Mouse (Mus musculus) embryonic facial prominence, embryonic 10.5 days (tissue): Measurements from ENCODE around the gene Capn1. TPM values are rescaled to one million over a fixed set of nuclear protein-coding genes. Genes with fewer than 3 reads are reported as not detected.
A peak's percentile ranks its signal among the peaks of the same experiment; 100 is the strongest.

ENCODE experiments used
- DNase-seq: peaks from one replicate; pipeline ENCODE4 v3.0.0-alpha.2; 2017; ENCODE audit warnings: low spot score
- H3K27ac ChIP-seq: fragments of 300-500 bp; sonication (generic); replicated peaks from 2 replicates; pipeline ENCODE4 v1.5.1; 2016; ENCODE audit warnings: mild to moderate bottlenecking
- H3K27me3 ChIP-seq: fragments of 300-500 bp; sonication (generic); replicated peaks from 2 replicates; pipeline ENCODE4 v1.6.1; 2016; ENCODE audit warnings: low read depth, mild to moderate bottlenecking; ENCODE audit not compliant: poor library complexity, severe bottlenecking
- H3K36me3 ChIP-seq: fragments of 300-500 bp; sonication (generic); replicated peaks from 2 replicates; pipeline ENCODE4 v1.6.1; 2016; ENCODE audit warnings: mild to moderate bottlenecking, moderate library complexity
- H3K4me1 ChIP-seq: fragments of 300-500 bp; sonication (generic); 2 replicates; pipeline ENCODE4 v1.6.1; 2016
- H3K4me3 ChIP-seq: fragments of 300-500 bp; sonication (generic); 2 replicates; pipeline ENCODE4 v1.5.1; 2016; ENCODE audit warnings: mild to moderate bottlenecking, moderate library complexity
- H3K9me3 ChIP-seq: fragments of 300-500 bp; sonication (generic); 2 replicates; pipeline ENCODE4 v1.6.1; 2016; ENCODE audit warnings: mild to moderate bottlenecking
- WGBS: fragments of 180-500 bp; shearing (Covaris S2); methylation state at CpG from one replicate; pipeline ENCODE4 v1.1.7; 2016; 5-methylcytosine and 5-hydroxymethylcytosine counted together
- polyA plus RNA-seq: library from polyadenylated mRNA; unstranded; fragments of >200 nt; fragmentation: Nextera tagmentation; extraction: Ambion mirVana; gene quantifications from 2 replicates; pipeline ENCODE4 v1.2.1, GENCODE M21; 2016

Capn1 gene
- 2.9 and 3.2 TPM in 2 replicates for polyA plus RNA-seq

- peaks cover 48% of the 10 kb centered on the region for H3K27me3 ChIP-seq
- peaks cover 24% of the 10 kb centered on the region for H3K4me1 ChIP-seq
- no peaks in the 10 kb centered on the region for H3K36me3 ChIP-seq
- peak within 1 kb of the TSS; percentile 80 for H3K27ac ChIP-seq
- 2% methylated on average over 40 of the region's 40 CpGs for WGBS
- peak within 1 kb of the TSS; percentile 68 for H3K4me3 ChIP-seq
- peak; percentile 82 for DNase-seq
- H3K9me3 ChIP-seq = no peaks in the 10 kb centered on the region
Observed at GRCm38 (mm10) chr19:6015511-6016315, at the start of gene Capn1. Gene Capn1 (minus strand): TSS chr19:6015897.

DNA sequence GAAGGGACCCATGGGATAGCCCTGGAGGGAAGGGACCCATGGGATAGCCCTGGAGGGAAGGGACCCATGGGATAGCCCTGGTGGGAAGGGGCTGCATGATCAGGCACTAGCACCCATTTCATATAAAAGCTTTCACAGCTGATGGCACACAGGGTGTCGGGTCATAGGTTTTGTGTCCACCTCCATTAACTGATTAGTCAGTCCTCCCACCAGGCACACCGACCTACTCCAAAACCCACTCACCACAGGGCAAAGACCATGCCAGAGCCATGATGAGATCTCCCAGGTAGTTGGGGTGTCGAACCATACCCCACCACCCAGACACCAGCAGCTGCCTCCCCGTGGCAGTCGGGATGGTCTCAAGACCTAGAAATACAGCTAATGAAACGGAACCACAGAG is 47.4 kb upstream of the Capn1 start:
- no peak overlapping the region for H3K27ac ChIP-seq
- DNase-seq = peak; percentile 7
- H3K36me3 ChIP-seq = peaks cover 38% of the 10 kb centered on the region
- H3K9me3 ChIP-seq = no peaks in the 10 kb centered on the region
- peaks cover 56% of the 10 kb centered on the region for H3K4me1 ChIP-seq
- H3K4me3 ChIP-seq = peak overlapping the region; percentile 94; the same call in 1 of the 2 replicates
- no peaks in the 10 kb centered on the region for H3K27me3 ChIP-seq
- 94% methylated on average over 6 of the region's 6 CpGs for WGBS

GRCm38 (mm10) chr19:6062418-6062817 is 46.7 kb upstream of the Capn1 start:
- H3K27me3 ChIP-seq = no peaks in the 10 kb centered on the region
- WGBS = 75% methylated on average over 5 of the region's 5 CpGs
- H3K36me3 ChIP-seq = peaks cover 38% of the 10 kb centered on the region
- no peaks in the 10 kb centered on the region for H3K9me3 ChIP-seq
- peak; percentile 8 for DNase-seq
- H3K4me3 ChIP-seq = peak overlapping the region; percentile 94
- H3K4me1 ChIP-seq = peaks cover 49% of the 10 kb centered on the region
- H3K27ac ChIP-seq = peak overlapping the region; percentile 94

GRCm38 (mm10) chr19:6061641-6062302 is 46.1 kb upstream of the Capn1 start:
- peaks cover 45% of the 10 kb centered on the region for H3K4me1 ChIP-seq
- H3K36me3 ChIP-seq = peaks cover 38% of the 10 kb centered on the region
- peak overlapping the region; percentile 94 for H3K27ac ChIP-seq
- peak overlapping the region; percentile 94 for H3K4me3 ChIP-seq
- 3% methylated on average over 44 of the region's 44 CpGs for WGBS
- no peaks in the 10 kb centered on the region for H3K27me3 ChIP-seq
- H3K9me3 ChIP-seq = no peaks in the 10 kb centered on the region
- DNase-seq = peak; percentile 56

DNA sequence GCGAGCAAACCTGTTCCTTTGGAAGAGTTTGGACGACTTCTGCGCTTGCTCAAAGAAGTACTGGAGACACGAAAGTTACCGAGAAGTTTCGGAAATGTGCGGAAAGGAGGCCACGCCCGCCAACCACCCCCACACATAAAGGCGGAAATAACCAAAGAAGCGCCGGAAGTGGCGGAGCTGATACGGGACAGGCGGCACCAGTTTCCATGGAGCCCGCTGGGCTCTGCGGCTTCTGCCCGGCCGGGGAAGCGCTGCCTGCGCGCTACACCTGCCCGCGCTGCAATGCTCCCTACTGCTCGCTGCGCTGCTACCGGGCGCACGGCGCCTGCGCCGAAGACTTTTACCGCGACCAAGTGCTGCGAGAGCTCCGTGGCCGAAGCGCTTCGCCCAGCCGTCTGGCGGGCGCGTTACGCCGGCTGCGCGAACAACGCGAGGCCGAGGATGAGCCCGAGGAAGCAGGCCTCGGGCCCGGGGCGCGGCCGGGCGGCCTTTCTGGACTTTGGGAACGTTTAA is 45.4 kb upstream of the Capn1 start, which contains the start of gene Znhit2:
Gene Znhit2 (plus strand): TSS at position 172 of the 513 bp plus-strand sequence.
- peak within 1 kb of the TSS; percentile 94 for H3K27ac ChIP-seq
- peak within 1 kb of the TSS; percentile 94 for H3K4me3 ChIP-seq
- no peaks in the 10 kb centered on the region for H3K9me3 ChIP-seq
- H3K27me3 ChIP-seq = no peaks in the 10 kb centered on the region
- H3K4me1 ChIP-seq = peaks cover 45% of the 10 kb centered on the region
- WGBS = under 1% methylated on average over 58 of the region's 58 CpGs
- peak; percentile 93 for DNase-seq
- peaks cover 41% of the 10 kb centered on the region for H3K36me3 ChIP-seq

GRCm38 (mm10) chr19:6058966-6059365 is 43.3 kb upstream of the Capn1 start:
- 86% methylated on average over 5 of the region's 5 CpGs for WGBS
- DNase-seq = no peak

GRCm38 (mm10) chr19:6058513-6058912 is 42.8 kb upstream of the Capn1 start:
- peaks cover 61% of the 10 kb centered on the region for H3K36me3 ChIP-seq
- DNase-seq = no peak
- WGBS = 36% methylated on average over 5 of the region's 5 CpGs
- H3K9me3 ChIP-seq = no peaks in the 10 kb centered on the region
- H3K4me1 ChIP-seq = peaks cover 45% of the 10 kb centered on the region
- H3K4me3 ChIP-seq = peak overlapping the region; percentile 70
- H3K27ac ChIP-seq = peak overlapping the region; percentile 90
- no peaks in the 10 kb centered on the region for H3K27me3 ChIP-seq

More at GRCm38 (mm10) chr19:6058966-6059365, 43.3 kb upstream of the Capn1 start:
- no peaks in the 10 kb centered on the region for H3K27me3 ChIP-seq
- H3K36me3 ChIP-seq = peaks cover 61% of the 10 kb centered on the region
- peaks cover 45% of the 10 kb centered on the region for H3K4me1 ChIP-seq
- H3K27ac ChIP-seq = no peak overlapping the region
- H3K9me3 ChIP-seq = no peaks in the 10 kb centered on the region
- H3K4me3 ChIP-seq = peak overlapping the region; percentile 70

- peak; percentile 99 for DNase-seq
- Histone ChIP-seq H3K27ac (peak within 1 kb of the TSS; percentile 90), H3K4me3 (peak within 1 kb of the TSS; percentile 70), H3K27me3 (no peaks in the 10 kb centered on the region), H3K4me1 (peaks cover 37% of the 10 kb centered on the region), H3K36me3 (peaks cover 61% of the 10 kb centered on the region), H3K9me3 (no peaks in the 10 kb centered on the region)
- under 1% methylated on average over 63 of the region's 63 CpGs for WGBS
Observed at GRCm38 (mm10) chr19:6057313-6058096, 41.8 kb upstream of the Capn1 start, which contains the start of the genes Mrpl49 and Fau. Gene Mrpl49 (minus strand): TSS chr19:6057785. Gene Fau (plus strand): TSS chr19:6057844.

DNA sequence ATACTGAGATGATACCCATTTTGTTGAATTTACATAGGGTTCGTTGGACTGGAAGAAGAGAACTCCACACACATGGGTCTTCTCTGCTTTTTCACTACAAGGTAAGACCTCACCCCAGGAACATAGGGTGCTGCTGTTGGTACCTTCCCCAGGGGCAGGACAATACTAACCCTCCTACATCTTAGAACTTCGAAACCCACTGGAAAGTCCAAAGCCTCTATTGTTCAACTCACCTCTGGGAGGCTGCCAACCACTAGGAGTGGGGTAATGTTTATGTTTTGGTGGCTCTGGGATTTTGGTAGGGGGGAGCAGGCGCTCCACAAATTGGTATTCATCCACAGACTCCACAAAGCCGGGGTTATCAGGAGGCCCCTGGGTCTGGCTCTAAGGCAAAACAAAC is 41.0 kb upstream of the Capn1 start:
- H3K4me1 ChIP-seq = peaks cover 29% of the 10 kb centered on the region
- 70% methylated on average over 4 of the region's 4 CpGs for WGBS
- H3K36me3 ChIP-seq = peaks cover 65% of the 10 kb centered on the region
- H3K27ac ChIP-seq = no peak overlapping the region
- H3K4me3 ChIP-seq = peak overlapping the region; percentile 70
- H3K27me3 ChIP-seq = no peaks in the 10 kb centered on the region
- DNase-seq = no peak
- no peaks in the 10 kb centered on the region for H3K9me3 ChIP-seq

DNA sequence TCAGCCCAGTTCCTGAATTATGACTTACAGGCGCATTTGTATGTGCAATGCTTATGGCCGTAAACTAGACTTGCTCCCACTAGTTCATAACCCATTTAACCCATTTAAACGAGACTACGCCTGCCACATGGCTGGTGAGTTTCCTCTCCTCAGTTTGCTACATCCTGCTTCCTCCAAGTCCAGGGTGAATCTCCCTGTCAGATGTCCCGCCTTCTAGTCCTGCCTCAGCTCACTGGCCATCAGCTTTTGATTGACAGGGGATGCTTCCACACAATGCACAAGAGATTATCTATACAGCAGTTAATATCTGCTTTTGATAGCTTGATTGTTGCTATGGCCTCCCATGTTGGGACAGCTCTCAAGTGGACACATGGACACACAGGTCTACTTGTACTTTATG is 38.6 kb upstream of the Capn1 start:
- no peak overlapping the region for H3K27ac ChIP-seq
- no peaks in the 10 kb centered on the region for H3K27me3 ChIP-seq
- 86% methylated on average over 5 of the region's 5 CpGs for WGBS
- DNase-seq = no peak
- no peaks in the 10 kb centered on the region for H3K9me3 ChIP-seq
- peaks cover 20% of the 10 kb centered on the region for H3K4me1 ChIP-seq
- peaks cover 79% of the 10 kb centered on the region for H3K36me3 ChIP-seq
- H3K4me3 ChIP-seq = no peak overlapping the region

GRCm38 (mm10) chr19:6052516-6052915 is 36.8 kb upstream of the Capn1 start:
- Histone ChIP-seq H3K9me3 (no peaks in the 10 kb centered on the region), H3K36me3 (peaks cover 85% of the 10 kb centered on the region), H3K27me3 (no peaks in the 10 kb centered on the region), H3K4me3 (no peak overlapping the region), H3K27ac (no peak overlapping the region), H3K4me1 (peaks cover 24% of the 10 kb centered on the region)
- 91% methylated on average over 7 of the region's 7 CpGs for WGBS
- no peak for DNase-seq
